Mouse (Mus musculus) ES-E14 (cell line): Measurements from ENCODE around the gene Ralgps1.

Experiments
- CHD2 ChIP-seq: IDR thresholded peaks from 2 replicates; pipeline ENCODE4 v1.6.1; 2014; ENCODE audit warnings: mild to moderate bottlenecking, low read depth, low read length, inconsistent platforms
- ZC3H11A ChIP-seq: IDR thresholded peaks from 2 replicates; pipeline ENCODE4 v1.6.1; 2012; ENCODE audit warnings: low read depth, mild to moderate bottlenecking, inconsistent platforms, low read length, borderline replicate concordance
- ZNF384 ChIP-seq: IDR thresholded peaks from 2 replicates; pipeline ENCODE4 v1.6.1; 2012; ENCODE audit warnings: low read depth, low read length, inconsistent platforms

DNA sequence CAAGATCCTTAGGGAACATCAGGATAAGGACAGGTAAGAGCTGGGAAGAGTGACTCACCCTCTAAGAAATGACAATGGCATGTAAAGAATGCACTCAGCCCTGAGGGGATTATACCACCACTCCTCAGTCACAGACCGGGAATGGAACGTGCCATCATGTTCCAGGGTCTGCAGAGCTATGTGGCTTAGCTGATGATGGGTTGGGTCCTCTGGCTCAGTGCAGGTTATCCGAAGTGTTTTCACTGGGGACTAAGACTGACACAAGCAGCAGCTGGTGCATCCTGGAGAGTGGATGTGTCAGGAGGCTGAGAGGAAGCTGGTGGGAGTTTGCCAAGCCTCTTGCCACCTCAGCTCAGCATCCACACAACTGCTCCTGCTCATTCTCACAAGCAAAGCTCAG, 50.7 kb downstream of the Ralgps1 start:
- TF ChIP-seq ZNF384 (no peak), ZC3H11A (no peak), CHD2 (no peak)
